Mouse (Mus musculus) left cerebral cortex, postnatal 25 days (tissue): Measurements from ENCODE around the gene Lrrc57. TPM values are rescaled to one million over a fixed set of nuclear protein-coding genes. Genes with fewer than 3 reads are reported as not detected.

Experiments
- DNase-seq, 2 experiments: peaks; one replicate each; pipeline ENCODE4 v3.0.0; 2022; ENCODE audit warnings: low spot score in 2 of 2, mixed read lengths in 1 of 2
- intact Hi-C: fragments of 180-260 bp; cut with DNase I; formaldehyde crosslinking; loops from one replicate; pipeline ENCODE4 v1.15.1; 2025
- total RNA-seq, 2 experiments: library from RNA; stranded (reverse); gene quantifications; 2 replicates each; pipeline ENCODE4 v1.2.3; 2021

The Lrrc57 gene
- total RNA-seq, result 10 to 100 TPM; 40.6 to 46.8 TPM

DNA sequence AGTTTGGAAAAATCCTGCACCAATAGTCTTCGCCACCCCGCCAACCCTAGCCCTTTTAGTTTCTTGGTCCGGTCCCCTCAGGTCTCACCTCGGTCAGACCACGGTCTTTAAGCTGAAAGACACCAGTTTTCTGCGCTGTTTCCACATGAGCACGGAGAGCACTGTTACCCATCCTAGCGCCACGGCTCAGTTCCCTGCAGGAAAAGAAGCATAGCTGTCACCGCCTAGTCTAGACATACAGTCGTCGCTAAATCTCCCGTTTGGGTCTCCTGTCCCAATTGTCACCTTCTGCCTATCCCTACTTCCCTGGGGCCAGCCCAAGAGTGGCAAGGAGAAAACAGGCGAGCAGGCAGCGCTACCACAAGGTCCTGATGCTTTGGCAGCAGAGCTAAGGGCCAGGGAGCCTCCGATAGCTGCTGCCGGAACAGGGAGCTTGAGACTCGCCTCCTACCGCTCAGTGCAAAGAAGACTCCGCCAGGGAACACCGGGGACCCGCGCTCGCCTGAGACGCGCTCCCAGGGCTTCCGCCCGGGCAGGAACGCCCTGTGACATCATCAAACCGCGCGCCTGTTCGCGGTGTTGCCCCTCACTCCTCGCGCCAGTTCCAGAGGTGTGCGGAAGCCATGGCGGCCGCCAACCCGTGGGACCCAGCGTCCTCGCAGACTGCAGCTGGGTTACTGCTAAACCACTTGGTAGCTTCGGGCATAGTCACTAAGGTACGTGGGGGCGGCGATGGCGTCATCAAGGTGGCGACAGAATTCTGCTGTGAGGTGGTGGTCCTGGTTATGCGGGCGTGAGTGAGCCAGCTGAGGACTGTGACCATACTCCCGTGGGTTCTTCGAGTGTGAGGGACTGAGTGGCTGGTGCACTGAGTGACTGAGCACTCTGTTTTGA is at the start of gene Lrrc57, which contains the start of gene Haus2:
Lrrc57 (minus strand) TSS at position 691 of the 894 bp plus-strand sequence.
Haus2 (plus strand) TSS at position 554 of the 894 bp plus-strand sequence.
- intact Hi-C loops, result loop anchor here (2.0 to 5.0 kb wide), 3 partner anchors 20 to 67 kb away; partner anchors contain the start of genes Snap23 and Stard9
- peak; percentile 93 to 95 for DNase-seq

DNA sequence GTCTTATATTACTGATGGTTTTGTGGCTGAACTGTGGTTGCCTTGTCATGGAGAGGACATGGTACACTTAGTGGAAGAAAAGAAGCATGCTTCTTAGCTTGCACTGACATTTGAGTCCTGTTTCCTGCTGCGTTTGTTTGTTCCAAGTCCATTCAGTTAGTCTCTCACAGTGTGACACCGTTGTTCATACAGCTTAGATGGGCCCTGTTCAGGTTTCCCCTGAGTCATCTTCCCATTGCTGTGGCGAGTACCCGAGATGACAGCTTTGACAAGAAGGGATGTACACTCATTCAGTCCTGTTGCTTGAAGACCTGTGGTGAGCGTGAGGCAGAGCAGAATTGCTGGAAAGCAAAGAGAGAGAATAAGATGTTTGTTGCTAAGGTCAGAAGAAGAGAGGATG is 49.2 kb upstream of the Lrrc57 start:
- DNase-seq, result no peak
- intact Hi-C loops, result no loop called here

DNA sequence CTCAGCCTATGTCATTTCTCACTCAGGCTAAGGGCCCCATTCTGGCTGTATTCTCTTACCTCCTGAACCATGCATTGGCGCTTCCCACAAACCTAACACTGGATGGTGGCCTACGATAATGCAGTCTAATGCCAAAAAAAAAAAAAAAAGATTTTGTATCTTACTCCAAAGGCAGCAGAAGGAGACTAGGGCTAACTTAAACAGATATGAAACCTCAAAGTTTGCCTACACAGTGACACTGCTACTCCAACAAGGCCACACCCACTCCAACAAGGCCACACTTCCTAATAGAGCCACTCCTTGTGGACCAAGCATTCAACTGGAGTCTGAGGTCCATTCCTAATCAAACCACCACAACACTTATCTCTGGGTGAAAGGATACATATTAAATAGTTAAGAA is 47.4 kb upstream of the Lrrc57 start:
- no peak for DNase-seq
- intact Hi-C loops, result no loop called here

DNA sequence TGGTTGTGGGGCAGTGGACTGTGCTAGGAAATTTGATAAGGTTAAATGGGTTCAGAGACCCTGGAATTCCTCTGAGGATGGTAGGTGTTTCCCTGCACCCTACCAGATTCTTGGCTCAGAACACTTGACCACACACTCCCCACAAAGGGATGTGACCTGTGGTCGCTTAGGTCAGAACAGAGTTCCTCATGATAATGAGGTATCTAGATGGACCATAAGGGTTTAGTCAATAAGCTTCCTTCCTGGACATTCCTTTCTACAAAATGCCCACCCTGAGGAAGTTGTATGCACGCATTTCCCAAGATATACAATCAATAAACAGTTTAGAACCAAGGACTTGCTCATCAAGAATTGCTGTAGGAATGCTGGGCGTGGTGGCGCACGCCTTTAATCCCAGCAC is 46.6 kb upstream of the Lrrc57 start:
- DNase-seq, result no peak
- intact Hi-C loops, result no loop called here

DNA sequence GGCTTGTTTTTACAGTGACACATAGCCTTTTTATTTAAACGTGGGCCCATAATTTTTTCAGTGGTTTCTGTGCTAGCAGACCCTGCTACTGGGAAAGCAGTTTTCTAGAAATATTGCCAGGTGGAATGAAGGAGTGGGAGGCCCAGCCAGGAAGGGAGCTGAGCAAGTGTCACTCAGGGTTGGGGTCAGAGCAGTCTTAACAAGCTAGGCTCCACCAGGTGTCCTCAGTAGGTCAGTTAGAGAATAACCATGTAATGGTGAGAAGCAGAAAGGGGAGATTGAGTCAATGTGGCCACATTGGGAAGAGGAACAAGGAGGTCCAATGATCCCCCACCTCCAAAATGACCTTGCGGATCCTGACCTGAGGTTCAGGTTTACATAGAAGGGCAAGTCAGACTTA is 45.4 kb upstream of the Lrrc57 start:
- no peak for DNase-seq
- intact Hi-C loops, result no loop called here

DNA sequence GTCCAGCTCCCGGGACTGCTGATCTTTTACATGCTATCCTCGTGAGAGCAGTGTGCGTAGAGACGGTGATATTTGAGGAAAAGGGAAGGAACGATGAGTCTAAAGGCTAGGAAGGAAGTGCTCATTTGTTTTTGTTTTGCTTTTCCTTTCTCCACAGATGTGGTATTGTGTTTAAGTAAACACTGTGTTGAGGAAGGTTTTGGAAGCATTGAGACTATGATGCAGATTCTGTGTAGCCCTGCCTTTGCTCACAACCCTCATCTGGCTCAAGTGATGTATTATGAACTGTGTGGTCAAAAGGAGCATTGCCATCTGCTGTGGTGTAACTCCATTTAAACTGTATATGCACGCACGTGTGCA is 43.6 kb upstream of the Lrrc57 start:
- intact Hi-C loops, result no loop called here
- no peak for DNase-seq

DNA sequence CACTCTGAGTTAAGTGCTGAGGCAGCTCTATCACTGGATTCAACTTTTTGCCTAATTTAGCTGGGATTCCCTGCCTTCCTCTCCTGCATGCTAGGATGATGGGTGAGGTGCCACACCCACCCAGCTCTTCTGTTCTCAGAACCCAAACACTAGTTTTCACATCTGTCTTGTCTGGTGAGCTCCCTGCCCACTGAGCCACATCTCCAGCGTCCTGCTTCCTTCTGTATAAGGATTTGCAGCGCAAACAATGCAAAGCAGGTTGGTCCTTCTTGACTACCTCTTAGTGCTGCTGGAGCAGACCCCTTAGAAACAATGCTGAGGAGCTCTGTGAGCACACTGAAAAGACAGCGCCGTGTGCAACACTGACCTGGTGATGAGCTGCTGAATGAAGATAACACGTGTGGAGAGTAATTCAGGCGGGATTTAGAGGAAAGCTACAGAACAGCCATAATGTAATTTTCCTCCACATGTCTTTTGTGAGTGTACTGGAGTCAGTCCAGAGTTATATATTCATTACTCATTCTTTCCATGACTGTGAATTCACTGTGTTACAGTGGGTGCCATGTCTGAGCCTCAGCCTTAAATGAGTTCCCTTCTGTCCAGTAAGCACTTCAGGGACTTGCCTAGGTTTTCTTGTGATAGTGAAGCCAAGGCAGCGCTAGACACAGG is 43.1 kb upstream of the Lrrc57 start:
- intact Hi-C loops, result no loop called here
- peak in 1 of 2 experiments; percentile 41 for DNase-seq

DNA sequence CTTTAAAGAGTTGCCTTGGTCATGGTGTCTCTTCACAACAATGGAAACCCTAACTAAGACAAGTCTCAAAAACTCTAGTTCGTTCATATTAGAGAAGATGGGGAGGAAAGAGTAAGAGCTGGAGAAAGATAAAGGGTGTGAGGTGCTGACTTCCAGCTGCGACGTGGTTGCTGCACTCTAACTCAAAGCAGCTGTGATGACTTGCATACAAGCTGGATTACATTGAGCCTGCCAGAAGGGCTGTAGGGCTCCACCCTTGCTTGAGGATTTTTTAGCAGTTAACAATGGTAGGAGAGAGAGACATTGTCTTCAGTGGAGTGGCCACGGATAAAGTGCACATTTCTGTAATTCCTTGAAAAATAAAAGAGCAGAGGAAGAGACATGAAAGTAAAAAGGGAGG is 37.5 kb upstream of the Lrrc57 start:
- intact Hi-C loops, result no loop called here

DNA sequence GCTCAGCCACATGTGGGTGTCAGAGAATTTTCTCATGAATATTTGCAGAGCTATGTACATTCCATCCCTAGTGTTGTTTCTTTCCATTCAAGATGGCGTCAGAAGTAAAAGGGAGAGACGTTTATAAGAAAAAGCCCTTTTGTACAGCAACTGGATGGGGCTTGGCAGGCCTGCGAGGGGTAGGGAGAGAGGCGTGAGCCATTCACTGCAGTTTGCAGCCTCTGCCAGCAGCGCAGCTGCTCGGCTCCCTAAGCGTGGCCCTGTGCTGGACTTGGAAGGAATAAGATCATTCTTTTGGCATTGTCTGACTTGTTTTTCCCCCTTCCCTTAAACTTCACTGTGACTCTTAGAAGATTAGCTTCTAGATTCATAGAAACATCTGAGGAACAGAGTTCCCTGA is 34.5 kb upstream of the Lrrc57 start:
- intact Hi-C loops, result no loop called here

More for the DNA sequence above, 37.5 kb upstream of the Lrrc57 start:
- no peak for DNase-seq

DNA sequence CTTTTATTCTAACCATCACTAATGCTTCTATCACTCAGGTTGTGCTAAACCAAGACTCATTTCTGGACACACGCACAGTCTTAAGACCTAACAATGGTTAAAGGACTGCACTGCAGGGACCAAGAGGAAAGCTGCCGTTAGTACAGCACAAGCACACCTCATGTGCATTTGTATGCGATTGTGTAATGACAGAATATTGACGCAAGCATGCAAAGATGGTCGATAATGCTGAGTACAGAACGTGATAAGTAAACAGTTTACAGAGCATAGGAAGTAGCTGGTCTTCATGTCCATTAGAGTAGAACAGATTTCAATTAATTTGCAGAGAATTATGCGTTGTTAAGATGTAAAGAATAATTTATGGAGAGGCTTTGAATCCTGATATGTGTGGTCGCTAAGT is 31.5 kb upstream of the Lrrc57 start:
- intact Hi-C loops, result no loop called here
- DNase-seq, result no peak

More for the DNA sequence above, 34.5 kb upstream of the Lrrc57 start:
- peak in 1 of 2 experiments; percentile 30 for DNase-seq

DNA sequence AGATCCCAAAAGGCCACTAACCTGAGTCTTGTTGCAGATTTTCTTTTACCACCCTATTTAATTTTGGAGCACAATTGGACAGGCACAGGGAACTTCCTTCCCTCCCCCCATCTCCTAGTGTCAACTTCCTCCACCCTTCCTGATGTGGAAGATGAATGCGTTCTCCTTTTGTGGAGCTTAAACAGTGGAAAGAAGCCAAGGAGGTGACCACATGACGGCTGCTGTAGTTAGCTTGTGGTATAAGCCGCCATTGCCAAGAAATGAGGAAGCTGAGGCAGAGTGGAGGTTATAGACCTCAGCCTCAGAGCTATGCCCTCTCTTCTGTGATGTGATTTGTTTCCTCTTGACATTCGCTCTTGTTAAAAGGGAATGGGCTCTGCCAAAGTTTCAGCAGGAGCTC is 22.6 kb upstream of the Lrrc57 start:
- intact Hi-C loops, result no loop called here
- DNase-seq, result peak in 1 of 2 experiments; percentile 43

DNA sequence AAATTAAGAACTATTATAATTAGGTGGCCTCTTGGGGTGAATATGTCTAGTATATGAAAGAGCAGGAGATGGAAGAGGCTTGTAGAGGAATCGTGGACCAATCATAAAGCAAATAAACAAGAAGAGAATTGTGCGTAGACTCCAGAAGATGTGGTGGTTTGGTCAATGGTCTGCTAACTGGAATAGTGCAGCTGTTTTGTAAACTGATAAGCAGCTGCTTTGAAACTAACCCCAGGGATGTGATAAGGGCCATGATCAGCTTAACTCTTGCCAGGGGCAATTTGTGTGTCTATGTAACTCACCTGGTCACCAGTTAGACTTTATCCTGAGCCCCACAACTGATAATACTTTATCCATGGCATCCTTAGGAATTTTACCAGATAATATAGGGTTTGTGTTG is 22.2 kb upstream of the Lrrc57 start:
- intact Hi-C loops, result no loop called here
- no peak for DNase-seq

DNA sequence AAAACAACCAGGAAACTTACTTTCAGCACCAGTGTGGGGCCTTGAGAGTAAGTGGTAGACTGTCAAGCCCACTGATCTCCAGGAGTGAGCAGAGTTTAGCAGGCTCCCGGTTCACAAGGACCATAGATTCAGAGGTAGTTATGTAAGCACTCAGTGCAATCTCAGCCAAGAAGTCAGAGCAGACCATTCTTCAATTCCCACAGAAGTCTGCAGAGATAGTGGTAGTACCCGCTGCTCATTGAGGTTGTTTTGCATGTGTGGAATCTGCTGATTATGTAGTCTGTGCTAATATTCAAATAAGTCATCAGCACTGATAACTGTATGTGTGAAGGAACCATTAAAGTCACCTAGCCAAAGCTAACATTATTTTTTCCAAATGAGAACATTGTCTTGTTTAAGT is 21.3 kb upstream of the Lrrc57 start:
- intact Hi-C loops, result no loop called here
- no peak for DNase-seq

DNA sequence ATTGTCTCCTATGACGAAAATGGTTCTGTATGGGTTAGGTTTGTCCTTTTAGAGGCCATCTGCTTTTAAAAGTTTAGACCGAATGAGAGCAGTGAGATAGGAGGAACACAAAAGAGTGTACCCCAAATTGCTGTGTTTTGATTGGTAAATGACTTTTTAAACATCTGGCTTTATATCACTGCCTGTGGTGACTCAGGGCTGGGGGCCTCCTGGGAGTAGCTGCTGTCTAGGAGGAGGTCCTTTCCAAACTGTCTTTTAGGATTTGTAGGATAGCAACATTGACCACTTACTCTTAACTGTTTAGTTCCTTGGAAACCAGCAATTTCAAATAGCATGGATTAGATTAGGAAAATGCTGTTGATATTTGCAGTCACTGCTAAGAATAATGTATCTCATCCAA is 20.9 kb upstream of the Lrrc57 start:
- no peak for DNase-seq
- intact Hi-C loops, result no loop called here

DNA sequence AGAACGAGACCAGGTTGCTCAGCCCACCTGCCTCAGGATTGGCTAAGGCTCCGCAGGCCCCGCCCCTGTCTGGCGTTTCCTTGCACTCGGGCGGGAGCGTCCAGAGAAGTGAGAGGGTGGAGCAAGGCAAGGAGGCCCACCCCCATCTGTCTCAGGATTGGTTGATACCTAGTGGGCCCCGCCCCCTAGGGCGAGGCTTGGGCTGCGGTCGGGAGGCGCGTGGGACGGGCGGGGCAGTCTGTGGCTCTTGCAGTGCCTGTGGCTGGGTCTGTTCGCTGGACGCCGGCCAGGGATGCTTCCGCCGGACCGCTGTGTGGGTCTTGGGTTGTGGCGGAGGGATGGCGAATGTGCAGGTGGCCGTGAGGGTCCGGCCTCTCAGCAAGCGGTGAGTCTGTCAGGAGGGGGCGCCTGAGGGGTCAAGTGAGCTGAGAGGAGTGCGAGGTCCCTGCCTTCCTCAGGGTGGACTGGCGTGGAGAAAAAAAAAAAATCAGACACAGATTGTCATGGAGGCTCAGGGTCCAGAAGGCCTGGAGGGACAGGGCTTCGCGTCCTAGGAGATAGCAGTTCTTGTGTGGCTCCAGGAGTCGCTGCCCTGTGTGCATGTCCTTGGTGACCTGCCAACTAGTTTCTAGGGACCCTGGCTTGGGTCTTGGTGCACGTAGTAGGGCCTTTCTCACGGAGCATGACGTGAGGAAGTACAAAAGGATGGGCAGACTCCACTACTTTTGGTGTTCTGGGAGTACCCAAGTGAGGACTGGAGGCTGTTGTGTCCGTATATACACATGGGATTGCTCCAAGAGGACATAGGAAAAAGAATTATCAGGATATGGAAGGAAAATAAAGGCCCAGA is 19.8 kb upstream of the Lrrc57 start, which contains the start of gene Stard9:
Stard9 (plus strand) TSS at position 236 of the 850 bp plus-strand sequence.
- intact Hi-C loops, result loop anchor here (2.0 to 5.0 kb wide), 2 partner anchors 20 to 62 kb away; partner anchors contain the start of genes Haus2, Lrrc57 and Snap23
- peak; percentile 97 to 99 for DNase-seq

DNA sequence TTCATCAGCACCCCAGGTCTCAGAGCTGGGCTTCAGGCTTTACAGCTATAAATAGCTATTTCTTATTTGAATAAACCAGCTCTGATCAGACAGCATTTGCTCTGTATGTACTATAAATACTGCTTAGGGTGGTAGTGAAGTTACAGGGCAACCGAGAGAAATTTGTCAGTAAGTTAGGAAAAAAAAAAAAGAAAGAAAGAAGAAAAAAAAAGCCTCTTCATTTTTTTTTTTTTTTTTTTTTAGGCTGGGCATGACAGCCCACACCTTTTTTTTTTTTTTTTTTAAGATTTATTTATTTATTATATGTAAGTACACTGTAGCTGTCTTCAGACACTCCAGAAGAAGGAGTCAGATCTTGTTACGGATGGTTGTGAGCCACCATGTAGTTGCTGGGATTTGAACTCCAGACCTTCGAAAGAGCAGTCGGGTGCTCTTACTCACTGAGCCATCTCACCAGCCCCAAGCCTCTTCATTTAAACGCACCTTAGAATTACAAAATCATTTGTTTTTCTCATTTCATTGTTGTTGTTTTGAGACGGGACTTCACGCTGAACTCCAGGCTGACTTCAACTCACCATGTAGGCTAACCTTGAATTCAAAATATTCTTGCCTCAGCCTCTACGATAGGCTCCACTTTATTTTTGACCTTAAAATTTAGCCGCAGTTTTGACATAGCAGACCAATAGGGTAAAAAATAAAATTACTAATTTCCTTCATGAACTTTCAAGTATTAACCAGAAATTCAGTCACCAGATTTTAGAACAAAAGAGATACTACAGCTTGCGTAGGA is 19.0 kb upstream of the Lrrc57 start:
- DNase-seq, result no peak
- intact Hi-C loops, result loop anchor here (2.0 to 5.0 kb wide), 2 partner anchors 19 to 61 kb away; partner anchors contain the start of genes Haus2, Lrrc57 and Snap23

DNA sequence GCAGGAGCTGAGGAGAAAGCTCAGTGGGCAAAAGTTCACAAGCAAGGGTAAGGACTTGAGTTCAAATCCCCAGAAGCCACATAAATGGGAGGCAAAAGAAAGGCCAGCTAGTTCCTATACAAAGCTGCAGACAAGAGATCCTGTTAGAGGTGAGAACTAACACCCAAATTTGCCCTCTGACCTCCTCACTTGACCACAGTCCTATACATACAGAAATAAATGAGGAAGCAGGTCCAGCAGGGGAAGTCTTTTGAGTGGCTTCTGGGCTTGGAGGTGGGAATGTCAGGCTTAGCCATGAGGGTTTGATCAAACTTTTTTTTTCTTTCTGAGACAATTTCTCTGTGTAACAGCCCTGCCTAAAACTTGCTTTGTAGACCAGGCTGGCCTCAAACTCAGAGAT is 13.6 kb upstream of the Lrrc57 start:
- no peak for DNase-seq
- intact Hi-C loops, result no loop called here

DNA sequence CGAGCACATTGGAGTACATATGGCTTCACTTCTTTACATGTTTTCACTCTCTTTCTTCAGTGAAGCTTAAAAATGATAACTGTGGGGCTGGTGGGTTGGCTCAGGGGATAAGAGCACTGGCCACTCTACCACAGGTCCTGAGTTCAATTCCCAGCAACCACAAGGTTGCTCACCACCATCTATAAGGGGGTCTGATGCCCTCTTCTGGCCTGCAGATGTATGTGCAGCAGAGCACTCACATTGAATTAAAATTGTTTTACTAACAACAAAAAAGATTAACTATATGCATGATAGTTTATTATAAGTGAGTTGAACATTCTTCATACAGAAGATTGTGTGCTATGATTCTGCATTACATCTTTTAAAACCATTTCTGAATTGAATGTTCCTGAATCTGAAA is 10.2 kb upstream of the Lrrc57 start:
- DNase-seq, result no peak
- intact Hi-C loops, result no loop called here
